Mouse (Mus musculus) mouse embryonic stem cell (cell line): Measurements from ENCODE around the gene Tnfsf13b.

Source experiments
- in situ Hi-C, 2 experiments: fragments of 300-500 bp; cut with MboI; formaldehyde crosslinking; loops; 1 replicate in 1 of 2; 3 replicates in 1 of 2; pipeline ENCODE4 v1.14.3; 2019 to 2020; ENCODE audit warnings: low sequenced_read_pairs in 2 of 2, low pct_unique_long_range_greater_than_20kb in 1 of 2, mixed read lengths in 1 of 2; ENCODE audit not compliant: unreplicated experiment in 1 of 2

Tnfsf13b gene

GRCm38 (mm10) chr8:10006156-10006985 lies at the start of gene Tnfsf13b:
TSS of gene Tnfsf13b (plus strand) at chr8:10006467.
- in situ Hi-C loops = no loop called here

DNA sequence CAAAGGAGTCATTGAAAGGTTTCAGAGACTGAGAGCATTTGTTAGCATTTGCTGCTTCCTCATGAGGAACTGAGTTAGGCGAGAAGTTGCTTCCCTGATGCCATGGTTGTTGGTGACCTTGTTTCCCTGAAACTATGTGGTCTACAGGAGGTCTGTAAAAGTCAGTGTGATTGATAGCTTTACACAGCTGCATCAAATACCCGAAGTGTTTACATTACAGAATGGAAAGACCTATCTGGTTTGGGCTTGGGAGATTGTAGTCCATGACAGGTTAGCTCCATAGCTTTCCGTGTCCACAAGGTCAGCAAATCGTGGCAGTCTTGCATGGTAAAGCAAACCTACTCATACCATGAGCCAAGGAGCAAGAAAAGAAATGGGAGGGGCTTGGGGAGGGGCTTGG lies 47.9 kb upstream of the Tnfsf13b start:
- in situ Hi-C loops = no loop called here

DNA sequence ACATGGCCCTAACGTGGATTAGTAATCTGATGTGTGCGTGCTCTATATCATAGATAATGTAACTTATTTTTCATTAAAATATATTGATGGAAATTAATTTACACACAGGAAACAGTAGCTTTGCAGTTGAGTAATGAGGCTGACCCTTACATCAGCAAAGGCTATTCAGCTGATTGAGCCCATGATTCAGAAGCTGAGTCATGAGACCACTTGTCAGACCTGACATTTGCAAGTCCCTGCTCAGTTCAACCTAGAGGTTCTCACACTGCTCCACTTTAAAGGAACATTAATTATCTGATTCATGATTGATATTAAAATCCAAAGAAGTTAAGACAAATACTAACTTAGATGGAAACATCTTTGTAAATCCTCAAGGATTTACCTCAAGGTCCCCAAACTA lies 46.3 kb upstream of the Tnfsf13b start:
- in situ Hi-C loops = no loop called here

DNA sequence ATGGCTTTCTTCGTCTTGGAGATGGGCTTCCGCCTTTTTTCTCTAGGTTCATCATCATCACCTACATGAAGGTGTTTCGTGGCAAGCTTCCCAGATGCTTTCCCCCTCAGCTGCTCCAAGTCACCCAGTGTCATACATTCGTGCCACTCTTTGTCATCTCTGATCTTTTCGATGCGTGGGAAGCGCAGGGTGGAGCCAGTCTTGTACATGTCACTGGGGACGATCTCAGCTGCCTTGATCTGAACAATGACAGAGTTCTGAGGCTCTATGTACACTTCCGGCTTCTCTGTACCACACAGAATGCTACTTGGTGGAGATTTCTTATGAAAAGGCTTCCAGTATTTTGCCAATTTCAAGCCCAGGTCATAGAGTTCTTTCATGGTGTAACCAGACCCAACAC lies 34.4 kb upstream of the Tnfsf13b start:
- in situ Hi-C loops = no loop called here

DNA sequence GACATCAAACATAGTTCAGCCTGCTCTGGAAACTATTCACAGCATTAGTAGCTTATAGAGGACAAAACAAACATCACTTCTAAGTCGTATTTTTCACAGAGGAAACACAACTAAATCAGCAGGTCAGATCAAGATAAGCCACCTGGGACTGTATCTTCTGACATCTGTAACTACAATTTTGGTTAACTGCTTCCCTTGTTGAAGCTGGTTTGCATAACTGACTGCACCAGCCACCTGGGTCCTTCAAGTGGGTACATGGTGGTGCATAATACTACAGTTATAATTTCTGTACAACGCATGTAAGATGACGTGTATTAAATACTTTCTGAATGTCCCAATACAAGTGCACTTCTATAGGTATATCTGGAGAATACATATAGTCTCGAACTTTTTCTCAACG lies 31.0 kb upstream of the Tnfsf13b start:
- in situ Hi-C loops = no loop called here

DNA sequence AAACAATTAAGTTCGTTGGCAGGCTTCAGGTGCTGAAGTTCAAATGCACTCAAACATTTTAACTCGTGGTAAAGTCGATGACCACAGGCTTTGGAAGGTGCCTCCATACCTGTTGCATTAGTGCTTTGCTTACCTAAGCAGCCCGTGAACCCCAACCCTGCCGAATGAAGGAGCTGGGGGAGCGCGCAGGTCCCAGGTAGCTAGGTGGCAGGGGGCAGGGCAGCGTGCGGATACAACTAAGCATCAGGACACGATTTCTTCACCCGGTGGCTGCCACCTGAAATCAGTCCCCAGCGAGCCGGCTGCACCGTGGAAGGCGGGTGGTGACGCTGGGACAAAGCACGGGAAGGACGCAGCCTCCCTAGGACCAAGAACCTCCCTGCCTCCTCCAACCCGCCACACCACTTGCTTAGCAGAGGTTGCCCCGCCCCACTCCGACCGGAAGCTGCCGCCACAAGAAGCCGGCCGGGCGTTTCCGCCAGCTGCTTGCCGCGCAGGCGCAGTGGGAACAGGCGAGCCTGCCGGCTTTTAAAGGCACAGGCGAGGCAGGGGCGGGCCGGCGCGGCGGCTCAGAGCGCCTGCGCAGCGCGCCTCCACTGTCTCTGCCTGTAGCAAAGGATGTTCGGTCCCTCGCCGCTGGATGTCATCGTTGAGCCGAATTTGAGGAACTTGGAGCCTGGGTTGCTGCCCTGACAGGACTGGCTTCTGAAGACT lies 30.2 kb upstream of the Tnfsf13b start:
- in situ Hi-C loops = no loop called here

DNA sequence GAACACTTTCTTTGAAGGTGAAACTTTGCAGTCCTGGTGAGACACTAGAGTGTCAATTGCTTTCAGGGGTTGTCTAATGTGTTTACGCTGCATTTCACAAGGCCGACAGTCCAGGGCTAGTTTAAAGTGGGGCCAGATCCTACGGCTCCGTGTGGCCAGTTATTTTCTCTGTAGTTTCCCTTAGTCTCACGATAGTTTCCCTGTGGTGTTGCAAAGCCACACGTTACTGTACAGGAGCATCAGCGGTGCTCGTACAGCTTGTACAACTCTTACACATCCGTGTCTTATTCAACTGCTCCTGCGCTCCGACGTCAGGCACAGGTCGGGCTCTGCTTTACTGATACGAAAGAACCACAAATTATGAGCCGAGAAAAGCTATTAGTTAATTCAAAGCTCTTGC lies 29.3 kb upstream of the Tnfsf13b start:
- in situ Hi-C loops = no loop called here

GRCm38 (mm10) chr8:9977573-9978314 lies 28.5 kb upstream of the Tnfsf13b start, which contains the start of the genes Lig4 and Abhd13:
TSS of gene Lig4 (minus strand) at chr8:9977686.
TSS of gene Abhd13 (plus strand) at chr8:9977707.
- in situ Hi-C loops = no loop called here

DNA sequence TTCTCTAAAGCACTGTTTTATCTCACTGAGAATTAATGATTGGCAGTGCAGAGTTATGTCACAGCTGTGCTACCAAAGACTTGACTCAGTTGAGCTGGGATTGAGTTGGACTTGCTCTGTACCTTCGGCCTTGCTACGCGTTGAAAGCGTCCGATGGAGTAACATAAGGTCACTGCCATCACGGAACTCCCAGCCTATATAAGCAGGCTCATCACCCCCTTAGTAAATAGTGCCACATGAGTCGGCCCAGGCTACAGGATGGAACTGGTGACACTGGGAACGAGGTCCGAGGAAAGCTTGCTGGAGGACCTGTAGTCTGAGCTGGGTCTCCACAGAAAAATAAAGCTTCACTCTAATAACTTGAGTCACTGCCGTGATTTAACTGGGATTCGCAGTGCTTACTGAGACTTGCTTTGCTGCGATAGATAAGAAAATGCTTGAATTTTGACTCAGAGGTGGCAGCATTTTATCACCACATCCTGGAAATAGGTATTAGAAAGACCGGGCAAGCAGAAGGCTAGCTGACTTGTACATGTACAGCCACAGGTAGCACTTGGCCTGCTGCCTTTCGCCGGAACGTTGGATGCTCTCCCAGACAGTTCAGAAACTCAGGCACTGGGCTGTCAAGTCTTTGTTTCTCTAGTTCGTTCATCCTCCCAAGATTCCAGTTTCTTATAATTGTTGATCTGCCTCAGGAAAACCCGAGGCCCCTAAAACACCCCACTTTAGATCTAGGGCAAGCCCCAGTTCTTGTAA lies 27.6 kb upstream of the Tnfsf13b start:
- in situ Hi-C loops = no loop called here

DNA sequence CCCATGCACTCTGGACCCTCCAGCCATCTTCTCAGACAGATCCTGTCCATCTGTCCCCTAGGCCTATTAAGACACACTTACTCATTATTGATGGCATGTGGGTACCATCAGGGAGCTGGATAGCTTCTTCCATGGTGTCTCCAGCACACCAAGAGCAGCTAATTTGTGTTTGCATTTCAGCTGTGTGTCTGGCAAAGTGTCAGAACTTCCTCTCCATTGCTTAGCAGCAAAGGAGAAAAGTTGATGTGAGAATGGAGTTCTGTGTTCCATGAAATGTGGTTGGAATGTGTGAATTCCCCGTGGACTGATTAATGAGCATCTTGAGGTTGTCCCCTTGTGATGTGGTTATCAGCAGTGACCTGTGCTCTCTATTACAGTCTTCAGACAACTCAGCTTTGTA lies 26.5 kb upstream of the Tnfsf13b start:
- in situ Hi-C loops = no loop called here

DNA sequence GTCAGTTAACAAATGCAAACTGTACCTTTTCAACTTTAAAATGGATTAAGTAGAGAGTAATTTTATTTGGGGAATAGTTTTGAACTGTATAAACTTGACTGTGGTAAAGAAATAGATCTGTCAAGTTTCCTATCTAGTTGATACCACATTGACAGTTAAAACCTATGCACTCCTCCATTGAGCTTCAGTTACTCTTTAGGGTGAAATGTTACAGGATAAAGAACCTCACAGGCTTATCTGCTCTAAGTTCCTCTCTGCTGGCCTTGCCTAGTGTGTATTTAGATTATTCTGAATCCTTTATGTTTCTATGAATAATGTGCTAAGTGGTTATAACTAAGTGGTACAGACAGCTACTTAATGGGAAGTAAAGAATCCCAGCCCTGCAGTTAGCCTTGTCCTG lies 26.1 kb upstream of the Tnfsf13b start:
- in situ Hi-C loops = no loop called here

GRCm38 (mm10) chr8:10004115-10004514 lies 2.2 kb upstream of the Tnfsf13b start:
- in situ Hi-C loops = no loop called here

- in situ Hi-C loops = no loop called here
Observed at GRCm38 (mm10) chr8:10006986-10007659, 856 bp downstream of the Tnfsf13b start.

DNA sequence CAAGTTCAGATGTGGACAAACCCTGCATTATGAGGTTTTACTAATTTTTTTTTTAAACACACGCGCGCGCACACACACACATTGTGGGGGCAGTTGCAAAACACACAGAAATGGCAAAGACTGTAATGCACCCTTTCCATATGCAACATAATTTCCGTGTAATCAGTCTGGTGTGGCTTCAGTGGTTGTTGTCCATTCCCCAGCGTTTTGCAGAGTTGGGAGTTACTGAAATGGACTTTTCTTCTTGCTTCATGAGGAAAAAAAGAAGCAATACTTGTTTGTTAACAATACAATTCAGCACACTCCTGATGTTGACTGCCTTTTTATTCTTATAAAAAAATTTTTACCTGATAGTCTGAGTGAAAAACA lies 1.4 kb downstream of the Tnfsf13b start:
- in situ Hi-C loops = no loop called here

DNA sequence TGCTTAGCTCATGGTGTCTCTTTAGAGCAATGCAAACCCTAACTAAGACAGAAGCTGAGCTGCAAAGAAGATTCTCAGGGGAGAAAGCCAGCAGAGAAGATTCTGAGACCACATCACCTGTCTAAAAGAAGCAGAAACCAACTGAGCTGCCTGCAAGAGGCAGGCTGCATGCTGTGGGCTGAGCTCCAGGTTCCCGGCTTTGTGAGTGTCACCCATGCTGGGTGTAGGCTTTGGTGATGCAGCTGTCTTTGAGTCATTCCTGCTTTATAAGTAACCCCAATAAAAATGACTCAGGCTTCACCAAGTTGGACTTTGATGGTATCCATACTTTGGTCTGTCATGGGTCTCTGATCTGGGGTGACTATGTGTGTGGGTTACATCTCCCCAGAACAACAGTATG lies 10.0 kb downstream of the Tnfsf13b start:
- in situ Hi-C loops = no loop called here

DNA sequence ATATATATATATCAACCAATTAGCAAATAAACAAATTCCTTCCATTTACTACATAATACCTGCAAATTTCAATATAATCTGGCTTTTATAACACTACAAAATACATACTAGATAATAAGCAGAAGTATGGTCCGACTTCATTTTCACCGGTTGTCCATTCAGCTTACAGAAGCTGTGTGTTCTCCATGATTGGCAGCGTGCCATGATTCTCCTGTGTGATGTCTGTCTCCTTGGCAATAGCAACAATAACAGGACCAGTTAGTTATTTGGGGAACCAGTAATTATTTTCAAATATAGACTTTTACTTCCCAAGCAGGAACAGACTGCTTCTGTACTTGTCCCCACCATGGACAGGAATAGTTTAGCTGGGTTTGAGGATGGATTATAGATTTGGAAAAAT lies 11.0 kb downstream of the Tnfsf13b start:
- in situ Hi-C loops = no loop called here

DNA sequence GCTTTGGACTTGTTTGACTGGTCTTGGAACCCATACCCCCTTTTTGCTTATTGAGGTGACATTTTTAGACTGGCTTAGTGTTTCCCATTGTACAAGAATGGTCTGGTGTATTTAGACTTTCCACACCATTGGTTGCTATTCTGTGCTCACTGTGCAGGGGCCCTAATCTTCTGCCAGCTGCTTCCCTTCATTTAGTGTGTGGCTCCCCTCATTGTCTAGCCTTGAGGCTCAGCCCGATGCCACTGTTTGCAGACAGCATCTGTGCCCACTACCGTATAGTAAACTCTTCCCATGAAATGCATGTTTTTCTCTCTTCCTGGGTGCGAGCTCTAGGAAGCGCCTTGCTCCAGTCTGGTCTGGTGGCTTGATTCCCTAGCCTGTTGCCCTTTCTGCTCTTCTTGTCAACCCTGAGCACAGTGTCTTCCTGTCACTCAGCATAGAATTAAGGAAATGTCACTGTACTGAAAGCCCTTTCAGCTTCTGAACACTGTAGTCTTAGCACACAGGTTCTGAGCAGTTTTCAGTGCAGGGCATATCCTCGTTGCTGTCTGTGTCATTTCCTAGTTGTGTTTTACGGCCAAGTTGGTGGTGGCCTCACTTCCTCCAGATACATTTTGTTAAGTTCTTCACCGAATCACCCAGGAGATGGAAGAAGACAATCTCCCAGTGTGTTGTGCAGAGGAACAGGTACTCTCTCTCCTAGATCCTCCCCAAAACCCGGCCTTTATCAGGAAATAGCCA lies 24.2 kb downstream of the Tnfsf13b start:
- in situ Hi-C loops = no loop called here
